Mouse (Mus musculus) forebrain, embryonic 11.5 days (tissue): ENCODE measurements around the gene Ift140. TPM values are rescaled to one million over a fixed set of nuclear protein-coding genes. Genes with fewer than 3 reads are reported as not detected.

Source experiments
- ATAC-seq: fragments of 200-750 bp; cut with Nextera tagmentation; replicated peaks from 2 replicates; pipeline ENCODE4 v1.8.0; 2017; ENCODE audit warnings: moderate TSS enrichment; ENCODE audit not compliant: low FRiP score
- DNase-seq: peaks from one replicate; pipeline ENCODE4 v3.0.0-alpha.2; 2017; ENCODE audit warnings: low spot score
- H3K27ac ChIP-seq: fragments of 300-500 bp; sonication (generic); 2 replicates; pipeline ENCODE4 v1.5.1; 2014; ENCODE audit warnings: low read depth, low read length
- H3K27me3 ChIP-seq: fragments of 300-500 bp; sonication (generic); 2 replicates; pipeline ENCODE4 v1.6.1; 2014; ENCODE audit warnings: mild to moderate bottlenecking, low read length, mixed read lengths; ENCODE audit not compliant: control insufficient read depth, insufficient read depth
- H3K36me3 ChIP-seq: fragments of 300-500 bp; sonication (generic); 2 replicates; pipeline ENCODE4 v1.6.1; 2014; ENCODE audit warnings: mild to moderate bottlenecking, low read length, moderate library complexity, mixed read lengths; ENCODE audit not compliant: control insufficient read depth, insufficient read depth
- H3K4me1 ChIP-seq: fragments of 300-500 bp; sonication (generic); replicated peaks from 2 replicates; pipeline ENCODE4 v1.6.1; 2014; ENCODE audit warnings: low read length, mixed read lengths; ENCODE audit not compliant: control insufficient read depth, insufficient read depth
- H3K4me2 ChIP-seq: fragments of 300-500 bp; sonication (generic); 2 replicates; pipeline ENCODE4 v1.6.1; 2014; ENCODE audit warnings: low read depth, mild to moderate bottlenecking, low read length, moderate library complexity, mixed read lengths; ENCODE audit not compliant: severe bottlenecking
- H3K4me3 ChIP-seq: fragments of 300-500 bp; sonication (generic); 2 replicates; pipeline ENCODE4 v1.5.1; 2014; ENCODE audit warnings: low read depth, low read length
- H3K9ac ChIP-seq: fragments of 300-500 bp; sonication (generic); 2 replicates; pipeline ENCODE4 v1.6.1; 2014; ENCODE audit warnings: low read length
- H3K9me3 ChIP-seq: fragments of 300-500 bp; sonication (generic); 2 replicates; pipeline ENCODE4 v1.6.1; 2016; ENCODE audit warnings: low read length, mixed read lengths; ENCODE audit not compliant: control insufficient read depth
- WGBS: fragments of 180-500 bp; shearing (Covaris S2); extraction: QIAGEN DNeasy Blood & Tissue Kit; methylation state at CpG from one replicate; pipeline ENCODE4 v1.1.7; 2014; 5-methylcytosine and 5-hydroxymethylcytosine counted together
- polyA plus RNA-seq: library from polyadenylated mRNA; unstranded; fragments of >200 nt; fragmentation: Nextera tagmentation; extraction: Ambion mirVana; gene quantifications from 2 replicates; pipeline ENCODE4 v1.2.1, GENCODE M21; 2014

The Ift140 gene
- polyA plus RNA-seq, 1 experiment from 2014 or later, result 29.2 TPM

GRCm38 (mm10) chr17:25064351-25064750, 48.5 kb downstream of the Ift140 start:
- H3K4me3 ChIP-seq, result no peak overlapping the region
- no peaks in the 10 kb centered on the region for H3K9me3 ChIP-seq
- 84% methylated on average over 9 of the region's 9 CpGs for WGBS
- H3K27me3 ChIP-seq, result no peaks in the 10 kb centered on the region
- H3K4me2 ChIP-seq, result no peak overlapping the region
- H3K4me1 ChIP-seq, result no peaks in the 10 kb centered on the region
- H3K27ac ChIP-seq, result no peak overlapping the region
- ATAC-seq (no peak), DNase-seq (no peak)
- H3K9ac ChIP-seq, result no peak overlapping the region
- no peaks in the 10 kb centered on the region for H3K36me3 ChIP-seq

GRCm38 (mm10) chr17:25065189-25065588, 49.3 kb downstream of the Ift140 start:
- Histone ChIP-seq H3K4me3 (no peak overlapping the region), H3K27me3 (no peaks in the 10 kb centered on the region), H3K4me2 (no peak overlapping the region), H3K36me3 (no peaks in the 10 kb centered on the region), H3K4me1 (no peaks in the 10 kb centered on the region), H3K9me3 (no peaks in the 10 kb centered on the region), H3K27ac (no peak overlapping the region), H3K9ac (no peak overlapping the region)
- DNase-seq (no peak), ATAC-seq (no peak)
- 87% methylated on average over 3 of the region's 3 CpGs for WGBS

- Histone ChIP-seq H3K4me3 (no peak overlapping the region), H3K4me1 (no peaks in the 10 kb centered on the region), H3K36me3 (no peaks in the 10 kb centered on the region), H3K9ac (no peak overlapping the region), H3K27me3 (no peaks in the 10 kb centered on the region), H3K4me2 (no peak overlapping the region), H3K27ac (no peak overlapping the region), H3K9me3 (no peaks in the 10 kb centered on the region)
- no peak for ATAC-seq
- 92% methylated on average over 7 of the region's 7 CpGs for WGBS
- DNase-seq, result no peak
Measured at GRCm38 (mm10) chr17:25066595-25066994, 50.7 kb downstream of the Ift140 start.

- Histone ChIP-seq H3K4me1 (no peaks in the 10 kb centered on the region), H3K4me2 (no peak overlapping the region), H3K27ac (no peak overlapping the region), H3K4me3 (no peak overlapping the region), H3K27me3 (no peaks in the 10 kb centered on the region), H3K9me3 (no peaks in the 10 kb centered on the region), H3K36me3 (no peaks in the 10 kb centered on the region), H3K9ac (no peak overlapping the region)
- ATAC-seq (no peak), DNase-seq (no peak)
- 83% methylated on average over 8 of the region's 8 CpGs for WGBS
Measured at GRCm38 (mm10) chr17:25067442-25067851, 51.6 kb downstream of the Ift140 start.

GRCm38 (mm10) chr17:25068690-25069089, 52.8 kb downstream of the Ift140 start:
- H3K9ac ChIP-seq, result no peak overlapping the region
- H3K4me2 ChIP-seq, result no peak overlapping the region
- no peaks in the 10 kb centered on the region for H3K27me3 ChIP-seq
- 79% methylated on average over 2 of the region's 2 CpGs for WGBS
- H3K4me3 ChIP-seq, result no peak overlapping the region
- no peaks in the 10 kb centered on the region for H3K9me3 ChIP-seq
- no peak for DNase-seq
- ATAC-seq, result no peak
- no peaks in the 10 kb centered on the region for H3K4me1 ChIP-seq
- H3K27ac ChIP-seq, result no peak overlapping the region
- no peaks in the 10 kb centered on the region for H3K36me3 ChIP-seq

- WGBS, result 92% methylated on average over 4 of the region's 4 CpGs
- no peak overlapping the region for H3K27ac ChIP-seq
Measured at GRCm38 (mm10) chr17:25076906-25077305, 61.0 kb downstream of the Ift140 start.

GRCm38 (mm10) chr17:25077771-25078372, 62.0 kb downstream of the Ift140 start:
- Histone ChIP-seq H3K27ac (no peak overlapping the region), H3K27me3 (no peaks in the 10 kb centered on the region), H3K4me1 (no peaks in the 10 kb centered on the region), H3K4me3 (no peak overlapping the region), H3K4me2 (no peak overlapping the region), H3K9me3 (no peaks in the 10 kb centered on the region), H3K36me3 (no peaks in the 10 kb centered on the region), H3K9ac (no peak overlapping the region)
- ATAC-seq, result no peak
- WGBS, result 87% methylated on average over 13 of the region's 13 CpGs
- no peak for DNase-seq

More at GRCm38 (mm10) chr17:25076906-25077305, 61.0 kb downstream of the Ift140 start:
- Histone ChIP-seq H3K9ac (no peak overlapping the region), H3K36me3 (no peaks in the 10 kb centered on the region), H3K27me3 (no peaks in the 10 kb centered on the region), H3K4me2 (no peak overlapping the region), H3K9me3 (no peaks in the 10 kb centered on the region), H3K4me3 (no peak overlapping the region), H3K4me1 (no peaks in the 10 kb centered on the region)
- ATAC-seq (no peak), DNase-seq (no peak)

- Histone ChIP-seq H3K27me3 (no peaks in the 10 kb centered on the region), H3K4me2 (no peak overlapping the region), H3K9ac (no peak overlapping the region; the same call in 1 of the 2 replicates), H3K9me3 (no peaks in the 10 kb centered on the region), H3K4me1 (no peaks in the 10 kb centered on the region), H3K27ac (no peak overlapping the region), H3K36me3 (no peaks in the 10 kb centered on the region), H3K4me3 (peak overlapping the region; percentile 8; the same call in 1 of the 2 replicates)
- ATAC-seq, result no peak
- WGBS, result 91% methylated on average over 13 of the region's 13 CpGs
- no peak for DNase-seq
Measured at GRCm38 (mm10) chr17:25080210-25080609, 64.3 kb downstream of the Ift140 start.

- H3K9me3 ChIP-seq, result no peaks in the 10 kb centered on the region
- no peak overlapping the region for H3K9ac ChIP-seq
- DNase-seq (no peak), ATAC-seq (no peak)
- H3K4me1 ChIP-seq, result no peaks in the 10 kb centered on the region
- WGBS, result 78% methylated on average over 11 of the region's 11 CpGs
- no peaks in the 10 kb centered on the region for H3K27me3 ChIP-seq
- no peak overlapping the region for H3K27ac ChIP-seq
- no peak overlapping the region for H3K4me3 ChIP-seq
- no peak overlapping the region for H3K4me2 ChIP-seq
- H3K36me3 ChIP-seq, result no peaks in the 10 kb centered on the region
Measured at GRCm38 (mm10) chr17:25080960-25081381, 65.1 kb downstream of the Ift140 start.
